Mouse (Mus musculus): ENCODE measurements around the gene Gm20388. TPM values are rescaled to one million over a fixed set of nuclear protein-coding genes. Genes with fewer than 3 reads are reported as not detected.
"Not testable (repeated sequence)": the region's sequence is repeated elsewhere in the genome, so short reads cannot be mapped to it uniquely, and the experiment has no call there.

The Gm20388 gene
- total RNA-seq, 1 experiment, result 27.0 TPM

- no peak for TF ChIP-seq ZC3H11A (IDR thresholded peaks at IDR 0.05; ENCODE audit: borderline replicate concordance, low read depth, low read length)
- no peak for TF ChIP-seq MAFK (IDR thresholded peaks at IDR 0.05; ENCODE audit: insufficient read depth, low read depth, low read length)
- TF ChIP-seq HCFC1 (IDR thresholded peaks at IDR 0.05; ENCODE audit: borderline replicate concordance, insufficient read depth, low read length), result no peak
- no peak for TF ChIP-seq CHD2 (IDR thresholded peaks at IDR 0.05; ENCODE audit: low read depth, low read length)
- no peak for TF ChIP-seq ZNF384 (IDR thresholded peaks at IDR 0.05; ENCODE audit: low read depth, low read length)
- no peak for DNase-seq (ENCODE audit: low read depth, low spot score)
- Histone ChIP-seq H3K4me1 (ENCODE audit: control insufficient read depth in 2 of 2, insufficient read depth in 2 of 2, low read length in 2 of 2, poor library complexity in 1 of 2) (peaks cover 0 to 6% of the 10 kb centered on the region in 2 experiments; a peak in 1 of 4 replicates), H3K36me3 (ENCODE audit: control insufficient read depth, insufficient read depth, low read length, poor library complexity, severe bottlenecking) (no peaks in the 10 kb centered on the region), H3K9me3 (ENCODE audit: control insufficient read depth, insufficient read depth, low read depth, low read length) (no peaks in the 10 kb centered on the region), H3K4me3 (ENCODE audit: insufficient read depth in 1 of 2, low read depth in 1 of 2, low read length in 2 of 2, poor library complexity in 1 of 2, severe bottlenecking in 1 of 2) (no peak overlapping the region), H3K27ac (ENCODE audit: insufficient read depth, low read depth, low read length, poor library complexity, severe bottlenecking) (no peak overlapping the region), H3K9ac (ENCODE audit: insufficient read depth, low read depth, low read length, poor library complexity, severe bottlenecking) (no peak overlapping the region)
- in situ Hi-C loops (cut with MboI; ENCODE audit: low sequenced_read_pairs in 2 of 2, unreplicated experiment in 2 of 2), result no loop called here
Observed at GRCm38 (mm10) chr8:121315569-121315968, 1404.9 kb downstream of the Gm20388 start.

DNA sequence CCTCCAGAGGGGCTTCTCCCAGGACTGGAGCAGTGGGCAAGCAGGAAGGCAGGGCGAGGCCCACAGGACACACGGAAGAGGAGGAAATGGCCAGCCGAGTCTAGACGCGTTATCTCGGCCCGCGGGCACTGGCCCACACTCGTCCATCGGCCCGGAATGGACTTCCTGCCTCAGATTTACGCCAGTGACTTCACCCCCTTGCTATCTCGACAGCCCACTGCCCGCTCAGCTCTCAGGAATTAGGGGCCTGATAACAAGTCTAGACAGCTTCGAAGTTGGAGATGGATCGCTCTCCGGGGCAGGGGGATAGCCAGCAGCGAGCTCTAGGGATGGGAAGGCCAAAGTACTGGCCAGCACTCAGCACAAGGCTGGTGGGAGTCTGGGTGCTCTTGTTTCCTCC is 1405.4 kb downstream of the Gm20388 start:
- Histone ChIP-seq H3K36me3 (ENCODE audit: control insufficient read depth, insufficient read depth, low read length, poor library complexity, severe bottlenecking) (no peaks in the 10 kb centered on the region), H3K4me3 (ENCODE audit: insufficient read depth in 1 of 2, low read depth in 1 of 2, low read length in 2 of 2, poor library complexity in 1 of 2, severe bottlenecking in 1 of 2) (no peak overlapping the region), H3K27ac (ENCODE audit: insufficient read depth, low read depth, low read length, poor library complexity, severe bottlenecking) (no peak overlapping the region), H3K9me3 (ENCODE audit: control insufficient read depth, insufficient read depth, low read depth, low read length) (no peaks in the 10 kb centered on the region), H3K9ac (ENCODE audit: insufficient read depth, low read depth, low read length, poor library complexity, severe bottlenecking) (no peak overlapping the region), H3K4me1 (ENCODE audit: control insufficient read depth in 2 of 2, insufficient read depth in 2 of 2, low read length in 2 of 2, poor library complexity in 1 of 2) (peaks cover 0 to 5% of the 10 kb centered on the region in 2 experiments; a peak in 1 of 4 replicates)
- DNase-seq (ENCODE audit: low read depth, low spot score), result no peak
- in situ Hi-C loops (cut with MboI; ENCODE audit: low sequenced_read_pairs in 2 of 2, unreplicated experiment in 2 of 2), result no loop called here
- no peak for TF ChIP-seq MAFK (IDR thresholded peaks at IDR 0.05; ENCODE audit: insufficient read depth, low read depth, low read length)
- no peak for TF ChIP-seq HCFC1 (IDR thresholded peaks at IDR 0.05; ENCODE audit: borderline replicate concordance, insufficient read depth, low read length)
- TF ChIP-seq ZC3H11A (IDR thresholded peaks at IDR 0.05; ENCODE audit: borderline replicate concordance, low read depth, low read length), result no peak
- no peak for TF ChIP-seq ZNF384 (IDR thresholded peaks at IDR 0.05; ENCODE audit: low read depth, low read length)
- no peak for TF ChIP-seq CHD2 (IDR thresholded peaks at IDR 0.05; ENCODE audit: low read depth, low read length)

- H3K9ac ChIP-seq (ENCODE audit: insufficient read depth, low read depth, low read length, poor library complexity, severe bottlenecking); H3K4me3 ChIP-seq (ENCODE audit: insufficient read depth in 1 of 2, low read depth in 1 of 2, low read length in 2 of 2, poor library complexity in 1 of 2, severe bottlenecking in 1 of 2); H3K27ac ChIP-seq (ENCODE audit: insufficient read depth, low read depth, low read length, poor library complexity, severe bottlenecking); H3K36me3 ChIP-seq (ENCODE audit: control insufficient read depth, insufficient read depth, low read length, poor library complexity, severe bottlenecking); H3K4me1 ChIP-seq (ENCODE audit: control insufficient read depth in 2 of 2, insufficient read depth in 2 of 2, low read length in 2 of 2, poor library complexity in 1 of 2); H3K9me3 ChIP-seq (ENCODE audit: control insufficient read depth, insufficient read depth, low read depth, low read length); in situ Hi-C loops (cut with MboI; ENCODE audit: low sequenced_read_pairs in 2 of 2, unreplicated experiment in 2 of 2); DNase-seq (ENCODE audit: low read depth, low spot score): not testable (repeated sequence)
Observed at GRCm38 (mm10) chr8:121318756-121319155, 1408.1 kb downstream of the Gm20388 start.

DNA sequence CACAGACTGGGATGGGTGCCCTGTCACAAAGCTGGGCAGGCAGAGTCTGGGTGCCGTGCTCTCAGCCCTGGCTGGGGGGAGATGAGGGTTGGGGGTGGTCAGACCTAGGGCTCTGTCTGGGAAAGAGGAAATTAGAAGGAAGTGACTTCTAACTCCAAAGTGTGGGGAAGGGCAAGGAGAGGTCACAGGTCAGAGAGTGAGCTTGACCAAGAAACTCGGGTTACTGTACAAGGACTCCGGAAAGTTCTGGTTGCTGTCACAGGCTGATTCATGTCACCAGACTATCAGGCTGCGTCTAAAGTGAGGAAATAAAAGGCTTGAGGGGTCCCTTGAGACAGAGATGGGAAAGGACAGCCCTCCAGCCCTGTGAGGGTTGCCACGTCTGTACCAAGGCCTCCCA is 1408.8 kb downstream of the Gm20388 start:
- in situ Hi-C loops (cut with MboI; ENCODE audit: low sequenced_read_pairs in 2 of 2, unreplicated experiment in 2 of 2), result no loop called here
- no peaks in the 10 kb centered on the region for H3K36me3 ChIP-seq (ENCODE audit: control insufficient read depth, insufficient read depth, low read length, poor library complexity, severe bottlenecking)
- no peak overlapping the region for H3K9ac ChIP-seq (ENCODE audit: insufficient read depth, low read depth, low read length, poor library complexity, severe bottlenecking)
- no peak overlapping the region for H3K4me3 ChIP-seq (ENCODE audit: insufficient read depth in 1 of 2, low read depth in 1 of 2, low read length in 2 of 2, poor library complexity in 1 of 2, severe bottlenecking in 1 of 2)
- H3K4me1 ChIP-seq (ENCODE audit: control insufficient read depth in 2 of 2, insufficient read depth in 2 of 2, low read length in 2 of 2, poor library complexity in 1 of 2), result peaks cover 0 to 7% of the 10 kb centered on the region in 2 experiments; a peak in 1 of 4 replicates
- no peaks in the 10 kb centered on the region for H3K9me3 ChIP-seq (ENCODE audit: control insufficient read depth, insufficient read depth, low read depth, low read length)
- DNase-seq (ENCODE audit: low read depth, low spot score), result no peak
- no peak for TF ChIP-seq ZNF384 (IDR thresholded peaks at IDR 0.05; ENCODE audit: low read depth, low read length)
- no peak for TF ChIP-seq ZC3H11A (IDR thresholded peaks at IDR 0.05; ENCODE audit: borderline replicate concordance, low read depth, low read length)
- no peak for TF ChIP-seq MAFK (IDR thresholded peaks at IDR 0.05; ENCODE audit: insufficient read depth, low read depth, low read length)
- no peak for TF ChIP-seq CHD2 (IDR thresholded peaks at IDR 0.05; ENCODE audit: low read depth, low read length)
- no peak for TF ChIP-seq HCFC1 (IDR thresholded peaks at IDR 0.05; ENCODE audit: borderline replicate concordance, insufficient read depth, low read length)
- peak overlapping the region; percentile 25; the same call in 1 of the 2 replicates for H3K27ac ChIP-seq (ENCODE audit: insufficient read depth, low read depth, low read length, poor library complexity, severe bottlenecking)
